Comparison of ENCODE assay signal across 10 mouse cellular contexts in genomic region chr4:149171581-149171981, GRCm38 (mm10). TPM values are rescaled to one million over a fixed set of nuclear protein-coding genes. Genes with fewer than 3 reads are reported as not detected.
A peak's percentile ranks its signal among the peaks of the same experiment; 100 is the strongest.
DNase-seq lines count a peak whose midpoint lies in the region; ATAC-seq and TF ChIP-seq lines count a peak whose summit lies in the region.
"Had no signal": no experiment of that assay in that cellular context is flagged by ENCODE, and none has a peak within 500 bp of the region (broad histone marks: within the 10 kb centered on the region; RNA-seq: fewer than 3 reads in every experiment).

No protein-coding gene starts in this region.

- TF ChIP-seq POLR2A in lung, adult 2 months (IDR thresholded peaks at IDR 0.05; ENCODE audit: borderline replicate concordance, extremely low read depth, low read depth, low read length): no peak

- DNase-seq in layer of hippocampus, adult 9-11 months: peak; percentile 27
- no peak for DNase-seq in layer of hippocampus, adult 2 months (ENCODE audit: low spot score in 2 of 2)
- DNase-seq in fat pad, adult 2 months (ENCODE audit: extremely low read depth, low read depth, low spot score): peak; percentile 82
- DNase-seq in lung, adult 2 months: peak; percentile 41
- DNase-seq in midbrain, postnatal 0 days (ENCODE audit: low spot score): no peak
- DNase-seq in ovary, postnatal 36 days (ENCODE audit: low spot score): no peak
- DNase-seq: cerebellum, adult 8-10 months had no signal

- no peaks in the 10 kb centered on the region for H3K36me3 ChIP-seq in stomach, embryonic 14.5 days (ENCODE audit: control insufficient read depth, insufficient read depth, low read length)
- H3K36me3 ChIP-seq in midbrain, postnatal 0 days (ENCODE audit: insufficient read depth, low read length): peaks cover 4% of the 10 kb centered on the region; the same call in 1 of the 2 replicates
- H3K36me3 ChIP-seq in hindbrain, embryonic 13.5 days: peaks cover 11% of the 10 kb centered on the region

- no peak for ATAC-seq in stomach, embryonic 14.5 days (ENCODE audit: insufficient number of reproducible peaks, insufficient read depth, low FRiP score, low read depth)
- ATAC-seq in midbrain, postnatal 0 days (ENCODE audit: low FRiP score): no peak
- no peak for ATAC-seq in hindbrain, embryonic 13.5 days (ENCODE audit: low FRiP score)
- ATAC-seq: Patski had no signal

- 33% methylated on average over 5 of the region's 5 CpGs for WGBS in lung, adult 2 months
- WGBS in stomach, embryonic 14.5 days: 57% methylated on average over 5 of the region's 5 CpGs
- 72% methylated on average over 5 of the region's 5 CpGs for WGBS in midbrain, postnatal 0 days
- 78% methylated on average over 5 of the region's 5 CpGs for WGBS in hindbrain, embryonic 13.5 days

- H3K27me3 ChIP-seq in stomach, embryonic 14.5 days (ENCODE audit: control insufficient read depth, insufficient read depth, low read length): no peaks in the 10 kb centered on the region
- H3K27me3 ChIP-seq in midbrain, postnatal 0 days (ENCODE audit: insufficient read depth, low read length): no peaks in the 10 kb centered on the region
- no peaks in the 10 kb centered on the region for H3K27me3 ChIP-seq in hindbrain, embryonic 13.5 days
- H3K27me3 ChIP-seq: Patski had no signal

- no peak overlapping the region for H3K9ac ChIP-seq in stomach, embryonic 14.5 days (replicated peaks; ENCODE audit: low read depth, low read length)
- H3K9ac ChIP-seq in midbrain, postnatal 0 days (replicated peaks; ENCODE audit: low read length, poor library complexity, severe bottlenecking): no peak overlapping the region
- H3K9ac ChIP-seq in hindbrain, embryonic 13.5 days: no peak overlapping the region

- no peak overlapping the region for H3K27ac ChIP-seq in layer of hippocampus, adult 2 months
- H3K27ac ChIP-seq in stomach, embryonic 14.5 days (ENCODE audit: low read length): peak overlapping the region; percentile 27; the same call in 1 of the 2 replicates
- H3K27ac ChIP-seq in midbrain, postnatal 0 days (ENCODE audit: low read depth, low read length): no peak overlapping the region
- no peak overlapping the region for H3K27ac ChIP-seq in hindbrain, embryonic 13.5 days

- H3K4me3 ChIP-seq in layer of hippocampus, adult 2 months: no peak overlapping the region
- H3K4me3 ChIP-seq in lung, adult 2 months (replicated peaks; ENCODE audit: extremely low read depth, low read depth, low read length): no peak overlapping the region
- no peak overlapping the region for H3K4me3 ChIP-seq in stomach, embryonic 14.5 days (ENCODE audit: low read depth, low read length)
- H3K4me3 ChIP-seq in midbrain, postnatal 0 days (ENCODE audit: low read depth, low read length): no peak overlapping the region
- no peak overlapping the region for H3K4me3 ChIP-seq in hindbrain, embryonic 13.5 days

- no peak overlapping the region for H3K4me2 ChIP-seq in stomach, embryonic 14.5 days (replicated peaks; ENCODE audit: low read depth, low read length)
- no peak overlapping the region for H3K4me2 ChIP-seq in midbrain, postnatal 0 days (ENCODE audit: low read depth, low read length, poor library complexity, severe bottlenecking)
- H3K4me2 ChIP-seq in hindbrain, embryonic 13.5 days: no peak overlapping the region

- H3K9me3 ChIP-seq in stomach, embryonic 14.5 days (ENCODE audit: control insufficient read depth, low read depth, low read length): no peaks in the 10 kb centered on the region
- H3K9me3 ChIP-seq in midbrain, postnatal 0 days (ENCODE audit: low read length): no peaks in the 10 kb centered on the region
- no peaks in the 10 kb centered on the region for H3K9me3 ChIP-seq in hindbrain, embryonic 13.5 days

- TF ChIP-seq CTCF in layer of hippocampus, adult 2 months (conservative IDR thresholded peaks at IDR 0.05): no peak
- TF ChIP-seq CTCF in lung, adult 2 months (IDR thresholded peaks at IDR 0.05; ENCODE audit: insufficient read depth, low read length): no peak
- no peak for TF ChIP-seq CTCF in midbrain, postnatal 0 days (IDR thresholded peaks at IDR 0.05)

- peaks cover 4% of the 10 kb centered on the region for H3K4me1 ChIP-seq in lung, adult 2 months (ENCODE audit: control insufficient read depth, insufficient read depth, low read length)
- H3K4me1 ChIP-seq in stomach, embryonic 14.5 days (ENCODE audit: control insufficient read depth, insufficient read depth, low read length): 0 out of 2 replicates have a peak, but pooled peaks cover 2% of the 10 kb centered on the region
- no peaks in the 10 kb centered on the region for H3K4me1 ChIP-seq in midbrain, postnatal 0 days (ENCODE audit: insufficient read depth, low read length)
- peaks cover 20% of the 10 kb centered on the region; the same call in 1 of the 2 replicates for H3K4me1 ChIP-seq in hindbrain, embryonic 13.5 days (replicated peaks)

RNA-seq across cellular contexts. Expression of gene Pgd, which starts 5.0 kb away (rescaled TPM):
- total RNA-seq in layer of hippocampus, adult 2 months (2021): 10 to 100 TPM; 30.8 to 32.0 TPM
- 118 and 184 TPM in 2 replicates for polyA plus RNA-seq in lung, adult 2 months (2012; rRNA removed)
- polyA plus RNA-seq in stomach, embryonic 14.5 days (2014; fragmentation: Nextera tagmentation; extraction: Ambion mirVana): 66.8 and 69.3 TPM in 2 replicates
- 33.0 and 41.9 TPM in 2 replicates for total RNA-seq in midbrain, postnatal 0 days (2014; rRNA removed)
- 92.5 and 102 TPM in 2 replicates for polyA plus RNA-seq in midbrain, postnatal 0 days (2015; fragmentation: Nextera tagmentation; extraction: Ambion mirVana)
- 111 and 114 TPM in 2 replicates for polyA plus RNA-seq in hindbrain, embryonic 13.5 days (2015; fragmentation: Nextera tagmentation; extraction: Ambion mirVana)

RNA-seq across cellular contexts. Expression of gene Cenps, which starts 34.2 kb away (rescaled TPM):
- 10 to 100 TPM; 19.3 to 27.1 TPM for total RNA-seq in layer of hippocampus, adult 2 months (2021)
- polyA plus RNA-seq in lung, adult 2 months (2012; rRNA removed): 0.37 and 1.4 TPM in 2 replicates
- 35.1 and 35.4 TPM in 2 replicates for polyA plus RNA-seq in stomach, embryonic 14.5 days (2014; fragmentation: Nextera tagmentation; extraction: Ambion mirVana)
- 3.1 and 3.7 TPM in 2 replicates for total RNA-seq in midbrain, postnatal 0 days (2014; rRNA removed)
- 17.4 and 21.2 TPM in 2 replicates for polyA plus RNA-seq in midbrain, postnatal 0 days (2015; fragmentation: Nextera tagmentation; extraction: Ambion mirVana)
- 22.1 and 24.3 TPM in 2 replicates for polyA plus RNA-seq in hindbrain, embryonic 13.5 days (2015; fragmentation: Nextera tagmentation; extraction: Ambion mirVana)

RNA-seq across cellular contexts. Expression of gene Cort, which starts 45.0 kb away (rescaled TPM):
- 10 to 100 TPM; 11.0 to 14.7 TPM for total RNA-seq in layer of hippocampus, adult 2 months (2021)
- polyA plus RNA-seq in lung, adult 2 months (2012; rRNA removed): not detected in 2 replicates
- 0.65 and 0.81 TPM in 2 replicates for polyA plus RNA-seq in stomach, embryonic 14.5 days (2014; fragmentation: Nextera tagmentation; extraction: Ambion mirVana)
- total RNA-seq in midbrain, postnatal 0 days (2014; rRNA removed): 1.5 TPM in 1 of 2 replicates, not detected in the other
- polyA plus RNA-seq in midbrain, postnatal 0 days (2015; fragmentation: Nextera tagmentation; extraction: Ambion mirVana): 1.1 and 1.2 TPM in 2 replicates
- 0.35 and 0.41 TPM in 2 replicates for polyA plus RNA-seq in hindbrain, embryonic 13.5 days (2015; fragmentation: Nextera tagmentation; extraction: Ambion mirVana)

Comparison
In these comparisons a context has a peak if more than half of its experiments do, and no peak if none do; other contexts are left out.
1. DNase-seq: peak in layer of hippocampus, adult 9-11 months (single experiment), fat pad, adult 2 months (single experiment) and lung, adult 2 months (single experiment); none in layer of hippocampus, adult 2 months (0 of 2), midbrain, postnatal 0 days (single experiment) and ovary, postnatal 36 days (single experiment).